Mouse (Mus musculus) gastrocnemius, adult 8-10 months (tissue): ENCODE measurements around the gene Ghsr. TPM values are rescaled to one million over a fixed set of nuclear protein-coding genes. Genes with fewer than 3 reads are reported as not detected.
"Not testable (repeated sequence)": the region's sequence is repeated elsewhere in the genome, so short reads cannot be mapped to it uniquely, and the experiment has no call there.

Source experiments
- DNase-seq, 2 experiments: peaks; one replicate each; pipeline ENCODE4 v3.0.0; 2022; ENCODE audit warnings: low spot score in 2 of 2
- total RNA-seq, 4 experiments: library from RNA; stranded (reverse); gene quantifications; 2 replicates each; pipeline ENCODE4 v1.2.4; 2022

Ghsr gene
- not detected for total RNA-seq

DNA sequence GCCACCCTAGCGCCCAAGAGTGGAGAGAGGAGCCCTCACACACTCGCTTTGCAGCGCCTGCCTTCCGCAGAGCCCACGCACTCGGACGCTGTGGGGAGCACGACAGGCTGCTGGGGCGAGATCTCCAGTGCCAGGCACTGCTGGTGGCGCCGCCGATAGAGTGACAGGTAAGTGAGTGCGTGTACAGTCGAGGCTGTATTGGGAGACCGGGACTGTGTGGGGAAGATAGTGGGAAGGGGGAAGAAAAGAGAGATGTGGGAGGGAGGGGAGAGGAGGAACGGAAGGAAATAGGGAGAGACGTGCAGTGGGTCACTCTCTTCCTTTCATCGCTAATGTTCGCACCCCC, at the start of gene Ghsr:
TSS of gene Ghsr (plus strand) at position 76 of the 346 bp plus-strand sequence.
- DNase-seq: no peak

DNA sequence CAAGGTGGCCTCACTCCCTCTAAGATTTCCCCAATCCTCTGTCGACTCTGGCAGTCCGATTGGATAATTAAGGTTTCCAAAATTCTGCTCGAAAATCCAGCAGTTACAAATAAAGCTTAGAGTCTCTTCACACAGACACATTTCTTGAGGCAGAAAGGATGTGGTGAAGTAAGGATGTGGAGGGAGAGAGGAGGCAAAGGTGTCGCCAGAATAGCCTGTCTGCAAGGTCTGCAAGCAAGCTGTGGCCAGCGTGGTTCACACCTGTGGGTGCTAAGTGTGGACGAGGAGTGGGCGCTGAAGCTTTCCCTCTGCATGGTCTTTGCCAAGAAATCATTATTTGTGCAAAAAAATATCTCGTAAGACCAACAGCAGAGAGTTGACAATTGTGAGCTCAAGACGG, 48.6 kb upstream of the Ghsr start:
- no peak for DNase-seq

- DNase-seq: no peak
Measured at GRCm38 (mm10) chr3:27323551-27323950, 47.6 kb upstream of the Ghsr start.

DNA sequence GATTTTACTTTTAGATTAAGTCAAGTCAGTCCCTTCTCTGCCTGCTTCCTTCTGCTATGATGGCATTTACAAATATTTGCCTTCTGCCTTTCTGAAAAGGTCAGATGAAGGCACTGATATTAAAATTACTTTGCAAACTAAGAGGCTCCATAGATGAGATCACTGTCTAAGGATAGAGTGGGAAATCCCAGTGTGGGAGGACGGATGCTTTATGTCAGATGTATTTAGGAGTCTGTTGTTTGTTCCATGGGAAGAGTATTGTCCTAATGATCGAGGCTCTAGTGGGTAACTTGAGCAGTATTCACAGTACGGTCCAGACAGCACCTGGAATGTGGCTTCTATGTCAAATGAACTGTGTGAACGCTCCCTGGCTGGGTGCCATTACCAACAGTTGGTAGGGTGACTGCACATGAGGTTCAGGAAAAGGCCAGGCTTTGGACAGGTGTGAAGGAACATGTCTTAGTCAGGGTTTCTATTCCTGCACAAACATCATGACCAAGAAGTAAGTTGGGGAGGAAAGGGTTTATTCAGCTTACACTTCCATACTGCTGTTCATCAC, 44.4 kb upstream of the Ghsr start:
- DNase-seq: peak in 1 of 2 experiments; percentile 13

- no peak for DNase-seq
Measured at GRCm38 (mm10) chr3:27330706-27331105, 40.4 kb upstream of the Ghsr start.

DNA sequence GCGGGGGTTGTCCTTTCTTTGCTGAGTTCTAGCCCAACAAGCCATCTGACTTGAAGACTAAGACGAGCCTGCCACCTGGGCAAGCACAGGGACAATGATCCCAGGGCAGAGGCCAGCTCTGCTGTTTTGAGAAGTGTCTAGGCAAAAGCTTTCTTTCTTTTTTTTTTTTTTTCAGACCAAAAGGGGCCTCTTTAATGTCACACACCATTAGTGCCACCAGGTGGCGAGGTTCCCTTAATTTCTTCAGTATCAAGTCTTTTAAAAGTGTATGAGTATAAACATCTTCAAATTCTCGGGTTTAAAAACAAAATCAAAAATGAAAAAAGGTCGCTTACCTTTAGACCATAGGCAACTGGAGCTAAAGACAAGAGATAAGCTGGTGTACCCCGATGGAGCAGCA, 32.7 kb upstream of the Ghsr start:
- DNase-seq: peak in 1 of 2 experiments; percentile 20

DNA sequence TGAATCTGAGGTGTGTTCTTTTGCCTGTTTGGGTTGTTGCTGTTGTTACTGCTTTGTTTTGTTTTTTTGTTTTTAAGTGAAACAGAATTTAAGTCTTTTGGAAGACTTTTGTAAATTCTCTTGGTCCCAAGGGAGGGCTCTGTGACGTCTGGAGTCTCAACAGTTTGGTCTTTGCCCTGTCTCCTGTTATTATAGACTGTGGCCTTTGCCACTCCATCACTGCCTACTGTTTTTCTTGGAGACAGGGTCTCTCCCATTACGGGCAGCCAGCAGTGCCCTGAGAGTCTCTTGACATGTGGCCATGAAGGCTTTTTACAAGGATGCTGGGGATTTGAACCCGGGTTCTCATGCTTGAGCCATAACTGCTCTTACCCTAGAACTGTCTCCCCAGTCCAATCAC, 32.3 kb upstream of the Ghsr start:
- no peak for DNase-seq

DNA sequence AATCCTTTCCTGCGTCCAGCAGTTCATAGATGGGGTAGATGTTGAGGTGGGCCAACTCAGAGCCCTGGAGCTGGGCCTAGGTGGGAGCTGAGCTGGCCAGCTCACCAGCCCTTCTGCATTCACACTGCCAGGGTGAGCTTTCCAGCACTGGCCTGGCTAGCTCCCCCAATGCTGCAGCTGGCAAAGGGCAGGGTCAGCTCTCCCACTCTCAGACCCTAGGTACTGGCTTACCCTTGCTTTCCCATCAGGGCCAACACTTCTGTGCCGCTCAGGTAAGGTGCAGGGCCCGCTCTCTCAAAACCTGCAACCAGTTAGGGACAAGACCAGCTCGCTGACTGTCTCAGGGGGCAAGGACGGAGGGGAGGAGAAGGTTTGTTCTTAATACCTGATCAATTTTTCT, 30.4 kb upstream of the Ghsr start:
- no peak for DNase-seq

GRCm38 (mm10) chr3:27342462-27342861, 28.7 kb upstream of the Ghsr start:
- no peak for DNase-seq

- DNase-seq: peak in 1 of 2 experiments; percentile 32
Measured at GRCm38 (mm10) chr3:27345526-27345925, 25.6 kb upstream of the Ghsr start.

DNA sequence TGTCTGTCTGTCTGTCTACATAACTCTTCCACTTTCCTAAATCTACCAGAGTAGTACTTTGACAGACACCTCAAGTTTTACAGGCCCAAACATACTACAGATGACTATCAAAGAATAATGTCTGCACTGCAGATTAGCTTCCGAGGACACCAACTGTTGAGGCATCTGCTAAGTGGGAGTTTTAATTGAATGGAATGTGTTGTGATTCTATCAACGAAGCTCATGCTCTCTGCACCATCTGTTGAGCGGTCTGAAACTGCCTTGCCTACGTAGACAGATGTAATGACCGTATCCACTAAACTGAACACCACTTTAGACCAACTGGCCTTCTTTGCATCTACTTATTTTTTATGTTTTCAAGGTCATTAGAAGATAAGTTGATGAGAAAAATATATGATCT, 22.7 kb upstream of the Ghsr start:
- DNase-seq: no peak

GRCm38 (mm10) chr3:27351105-27351504, 20.0 kb upstream of the Ghsr start:
- no peak for DNase-seq

DNA sequence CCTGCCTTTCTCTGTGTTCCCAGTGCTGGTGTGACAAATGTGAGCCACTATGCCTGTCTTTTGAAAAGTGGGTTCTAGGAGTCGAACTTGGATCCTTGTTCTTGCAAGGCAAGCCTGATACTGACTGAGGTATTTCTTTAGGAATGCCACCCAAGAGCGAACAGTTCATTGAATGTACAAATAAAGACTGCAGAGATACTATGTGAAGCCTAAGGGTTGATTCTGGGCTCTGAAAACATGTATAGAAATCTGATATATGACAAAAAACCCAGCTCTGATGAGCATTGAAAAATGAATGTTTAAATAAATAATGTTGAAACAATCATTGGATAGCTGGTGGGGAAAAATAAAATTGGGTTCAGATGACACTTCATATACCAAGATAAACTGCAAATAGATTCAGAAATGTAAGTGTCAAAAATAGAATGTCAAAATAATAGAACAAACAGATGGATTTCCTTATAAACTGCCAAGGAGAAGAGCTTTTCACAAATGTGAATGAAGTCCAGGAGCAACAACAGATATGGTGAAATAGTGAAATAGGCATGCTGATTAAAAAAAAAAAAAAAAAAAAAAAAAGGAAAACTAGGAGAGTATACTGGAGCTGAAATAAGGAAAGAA, 11.9 kb upstream of the Ghsr start:
- no peak for DNase-seq

GRCm38 (mm10) chr3:27370125-27370524, 1.0 kb upstream of the Ghsr start:
- DNase-seq: no peak

- no peak for DNase-seq
Measured at GRCm38 (mm10) chr3:27370582-27371275, 422 bp upstream of the Ghsr start.

DNA sequence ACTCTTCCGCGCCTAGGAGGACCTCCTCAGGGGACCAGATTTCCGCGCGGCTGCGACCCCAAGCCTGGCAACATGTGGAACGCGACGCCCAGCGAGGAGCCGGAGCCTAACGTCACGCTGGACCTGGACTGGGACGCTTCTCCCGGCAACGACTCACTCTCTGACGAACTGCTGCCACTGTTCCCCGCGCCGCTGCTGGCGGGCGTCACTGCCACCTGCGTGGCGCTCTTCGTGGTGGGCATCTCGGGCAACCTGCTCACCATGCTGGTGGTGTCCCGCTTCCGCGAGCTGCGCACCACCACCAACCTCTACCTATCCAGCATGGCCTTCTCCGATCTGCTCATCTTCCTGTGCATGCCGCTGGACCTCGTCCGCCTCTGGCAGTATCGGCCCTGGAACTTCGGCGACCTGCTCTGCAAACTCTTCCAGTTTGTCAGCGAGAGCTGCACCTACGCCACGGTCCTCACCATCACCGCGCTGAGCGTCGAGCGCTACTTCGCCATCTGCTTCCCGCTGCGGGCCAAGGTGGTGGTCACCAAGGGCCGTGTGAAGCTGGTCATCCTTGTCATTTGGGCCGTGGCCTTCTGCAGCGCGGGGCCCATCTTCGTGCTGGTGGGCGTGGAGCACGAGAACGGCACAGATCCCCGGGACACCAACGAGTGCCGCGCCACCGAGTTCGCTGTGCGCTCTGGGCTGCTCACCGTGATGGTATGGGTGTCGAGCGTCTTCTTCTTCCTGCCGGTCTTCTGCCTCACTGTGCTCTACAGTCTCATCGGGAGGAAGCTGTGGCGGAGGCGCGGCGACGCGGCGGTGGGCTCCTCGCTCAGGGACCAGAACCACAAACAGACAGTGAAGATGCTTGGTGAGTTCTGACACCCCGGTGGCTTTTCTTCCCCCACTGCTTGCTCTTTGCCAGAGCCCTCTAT, 837 bp downstream of the Ghsr start:
- DNase-seq: no peak

DNA sequence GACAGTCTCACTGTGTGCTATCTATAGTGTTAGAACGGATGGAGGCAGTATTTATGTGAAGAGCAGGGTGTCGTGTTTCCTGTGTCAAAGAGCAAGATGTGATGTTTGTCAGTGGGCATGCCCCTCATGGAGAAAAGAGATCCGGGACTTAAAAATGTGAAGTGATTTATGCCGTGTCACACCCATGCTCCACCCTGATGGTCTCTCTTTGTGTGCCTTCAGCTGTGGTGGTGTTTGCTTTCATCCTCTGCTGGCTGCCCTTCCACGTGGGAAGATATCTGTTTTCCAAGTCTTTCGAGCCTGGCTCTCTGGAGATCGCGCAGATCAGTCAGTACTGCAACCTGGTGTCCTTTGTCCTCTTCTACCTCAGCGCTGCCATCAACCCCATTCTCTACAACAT, 3.2 kb downstream of the Ghsr start:
- no peak for DNase-seq

DNA sequence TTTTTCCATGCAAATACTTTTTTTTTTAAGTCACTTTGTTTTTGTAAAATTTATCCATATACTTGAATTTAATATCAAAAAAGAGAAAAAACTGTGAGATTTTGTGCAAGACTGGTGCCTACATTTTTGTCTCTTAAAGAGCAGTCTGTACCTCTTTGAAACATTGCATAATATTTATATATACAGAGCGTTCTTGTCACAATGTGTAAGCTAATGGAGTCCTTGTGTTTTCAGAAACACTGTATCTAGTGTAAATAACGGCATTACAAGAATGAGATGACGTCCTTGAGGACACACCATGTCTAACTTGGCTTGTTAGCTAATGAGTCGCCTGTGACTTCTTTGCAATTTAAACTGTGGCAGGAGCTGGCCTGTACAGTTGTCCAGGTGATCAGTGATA, 6.8 kb downstream of the Ghsr start:
- no peak for DNase-seq

- DNase-seq: no peak
Measured at GRCm38 (mm10) chr3:27384836-27385235, 13.7 kb downstream of the Ghsr start.

DNA sequence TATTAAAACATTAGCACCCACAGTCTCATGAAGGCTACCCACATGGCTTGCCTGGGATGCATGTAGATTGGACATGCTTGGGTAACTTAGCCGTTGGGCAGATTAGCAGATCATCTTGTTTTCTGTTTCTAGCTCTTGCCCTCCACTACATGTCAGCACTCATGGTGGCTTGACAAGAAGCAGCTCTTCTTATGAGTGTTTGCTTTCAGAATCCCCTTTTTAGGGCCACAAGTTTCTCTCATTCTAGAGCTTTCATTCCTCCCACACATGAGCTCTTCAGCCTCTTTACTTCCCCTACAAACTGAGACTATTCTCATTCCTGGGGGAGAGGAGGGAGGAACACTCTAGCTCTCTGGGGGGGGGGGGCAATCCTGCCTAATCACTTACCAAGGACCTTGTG, 18.8 kb downstream of the Ghsr start:
- DNase-seq: no peak

- DNase-seq: not testable (repeated sequence)
Measured at GRCm38 (mm10) chr3:27400996-27401395, 29.8 kb downstream of the Ghsr start.

GRCm38 (mm10) chr3:27406440-27406839, 35.3 kb downstream of the Ghsr start:
- DNase-seq: no peak
